Mouse (Mus musculus): ENCODE results near the gene Lrrk1.

Gene Lrrk1

DNA sequence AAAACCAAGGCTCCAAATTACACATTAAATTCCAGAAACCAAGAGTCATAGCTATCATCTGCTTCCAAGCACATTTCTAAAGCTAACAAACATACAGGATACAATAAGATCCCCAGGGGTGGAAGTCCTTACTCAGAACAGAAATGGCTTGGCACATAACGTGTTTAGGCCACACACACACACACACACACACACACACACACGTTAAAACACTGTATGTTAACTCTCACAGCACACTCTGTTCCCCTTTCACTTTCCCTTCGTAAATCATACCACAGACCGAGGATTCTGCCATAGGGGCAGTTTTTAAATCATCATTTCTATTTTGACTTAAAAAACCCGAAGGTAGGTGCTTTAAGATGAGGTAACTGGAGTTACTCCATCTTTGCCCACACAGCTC lies 3.9 kb downstream of the Lrrk1 start:
- no peak for DNase-seq (ENCODE audit: low read depth)

DNA sequence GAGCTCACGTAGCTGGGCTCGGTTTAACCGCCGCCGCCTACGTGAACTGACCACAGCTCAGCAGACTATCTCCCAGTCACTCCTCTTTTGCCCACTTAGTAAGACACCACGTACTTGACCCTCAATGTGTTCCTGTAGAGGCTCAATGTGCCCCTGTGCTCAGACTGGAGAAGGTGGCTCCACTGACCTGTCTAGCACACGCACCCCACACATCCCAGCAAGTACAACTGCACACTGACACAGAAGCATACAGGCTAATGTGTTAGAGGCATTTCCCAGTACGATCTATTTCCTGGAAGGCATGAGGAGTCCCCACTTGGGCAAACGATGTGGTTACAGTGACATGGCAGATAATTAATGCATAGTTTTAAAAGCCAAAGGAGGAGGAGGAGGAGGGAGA lies 11.6 kb downstream of the Lrrk1 start:
- no peak for DNase-seq (ENCODE audit: low read depth)

DNA sequence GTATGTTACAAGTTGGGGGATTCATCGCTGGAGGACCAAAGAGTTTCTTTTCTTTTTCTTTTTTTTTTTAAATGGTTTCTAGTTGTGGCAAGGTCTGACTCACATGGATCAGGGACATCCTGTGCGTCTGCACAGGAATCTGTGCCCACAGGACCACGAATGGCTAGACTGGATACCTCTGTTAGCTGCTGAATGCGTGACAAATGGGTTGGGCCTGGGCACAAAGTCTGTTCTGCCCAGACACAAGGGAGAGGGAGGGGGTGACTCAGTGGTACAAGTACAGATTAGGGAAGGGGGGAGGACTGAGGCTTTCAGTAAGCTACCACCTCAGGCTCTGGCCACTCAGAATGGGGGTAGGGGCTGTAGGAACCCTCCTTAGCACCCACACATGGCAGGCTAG lies 12.4 kb downstream of the Lrrk1 start:
- no peak for DNase-seq (ENCODE audit: low read depth)

DNA sequence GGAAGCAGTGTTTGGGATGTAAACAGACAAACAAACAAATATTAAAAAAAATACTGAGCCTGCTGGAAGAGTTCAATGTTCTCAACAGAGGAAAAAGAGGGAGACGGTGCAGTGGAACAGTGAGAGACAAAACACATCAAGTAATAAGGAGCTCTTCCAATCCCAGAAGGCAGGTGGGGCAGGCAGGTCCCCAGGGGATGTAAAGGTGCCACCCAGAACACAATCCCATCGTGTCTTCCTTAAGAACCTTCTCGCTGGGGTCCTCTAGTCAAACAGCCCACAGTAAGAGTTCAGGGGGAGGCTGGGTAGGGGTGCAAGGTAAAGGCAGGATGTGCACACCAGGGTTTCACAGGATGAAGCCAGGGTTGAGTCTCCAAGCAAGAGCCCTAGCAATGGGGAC lies 14.8 kb downstream of the Lrrk1 start:
- no peak for DNase-seq (ENCODE audit: low read depth)

DNA sequence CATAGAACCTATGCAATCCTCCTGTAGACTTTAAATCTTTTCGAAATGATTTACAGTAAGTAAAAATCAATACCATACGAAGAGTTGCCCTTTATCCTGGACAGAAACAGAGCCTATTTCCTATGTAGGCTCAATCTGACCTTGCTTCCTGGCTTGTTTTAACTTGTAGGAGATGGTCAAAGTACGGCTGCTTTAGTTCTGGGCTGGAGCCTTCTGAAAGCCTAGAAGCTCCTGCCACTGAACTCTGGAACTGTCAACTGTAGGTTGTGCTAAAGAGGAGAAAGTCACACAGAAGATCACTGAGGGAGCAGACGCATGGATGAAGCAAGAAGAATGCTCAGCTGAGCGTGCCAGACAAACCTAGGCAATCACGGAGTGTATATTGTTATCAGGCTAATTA lies 17.2 kb downstream of the Lrrk1 start:
- no peak for DNase-seq (ENCODE audit: low read depth)

DNA sequence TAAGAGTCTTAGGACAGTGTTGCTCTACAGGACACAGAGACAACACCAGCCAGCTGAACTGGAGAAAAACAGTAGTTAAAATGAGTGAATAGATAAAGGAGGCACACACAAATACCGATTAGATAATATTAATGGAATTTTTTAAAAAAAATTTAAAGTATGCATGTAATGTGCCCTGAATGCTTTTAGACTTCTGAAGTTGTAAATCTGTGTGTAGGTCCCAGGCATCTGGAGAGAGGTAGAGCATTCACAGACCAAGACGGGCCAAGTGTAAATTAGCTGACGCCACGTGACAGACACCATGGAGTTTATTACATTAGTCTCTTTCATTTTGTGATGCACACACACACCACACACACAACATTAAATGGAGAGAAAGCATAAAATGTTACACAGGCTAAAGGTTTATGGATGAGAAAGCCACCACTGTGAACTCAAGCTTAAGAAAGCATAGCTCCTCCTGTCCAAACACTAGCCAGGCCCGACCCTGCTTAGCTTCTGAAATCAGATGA lies 18.2 kb downstream of the Lrrk1 start:
- DNase-seq (ENCODE audit: low read depth): no peak

DNA sequence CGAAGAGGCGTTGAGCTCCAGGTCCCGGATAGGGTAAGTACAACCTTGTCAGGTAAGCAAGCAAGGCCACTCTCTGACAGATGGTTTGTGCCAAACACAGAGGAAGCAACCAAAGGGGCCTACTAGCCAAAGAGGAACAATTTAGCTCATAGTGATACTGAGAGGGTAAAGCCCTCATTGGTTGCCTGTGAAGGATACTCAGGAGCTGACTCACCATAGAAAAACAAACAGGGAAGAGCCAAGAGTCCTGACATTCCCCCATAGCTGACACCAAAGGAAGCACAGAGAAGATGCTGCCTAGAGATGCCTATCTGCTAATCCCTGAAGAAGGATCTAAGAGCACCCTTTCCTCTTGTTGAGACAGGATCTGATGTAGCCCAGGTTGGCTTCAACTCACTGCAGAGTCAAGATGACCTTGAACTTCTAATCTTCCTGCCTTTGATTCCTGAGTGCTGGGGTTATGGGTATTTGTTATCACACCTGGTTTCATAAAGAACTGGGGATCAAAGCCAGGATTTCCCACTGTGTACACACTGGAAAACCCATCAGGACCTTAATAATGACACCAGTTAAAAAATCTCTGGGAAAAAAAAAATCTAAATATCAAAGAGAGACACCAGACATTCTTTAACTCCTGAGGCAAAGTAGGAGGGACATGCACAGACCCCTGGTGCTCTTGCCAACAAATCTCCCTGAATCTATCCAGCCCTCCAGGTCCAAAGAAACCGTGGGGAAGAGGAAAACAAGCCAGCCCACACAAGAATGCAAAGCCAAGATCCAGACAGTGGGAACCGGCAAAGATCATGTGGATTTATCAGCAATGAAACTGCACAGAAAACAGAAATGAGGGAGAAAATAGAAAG lies 18.8 kb downstream of the Lrrk1 start:
- no peak for DNase-seq (ENCODE audit: low read depth)

DNA sequence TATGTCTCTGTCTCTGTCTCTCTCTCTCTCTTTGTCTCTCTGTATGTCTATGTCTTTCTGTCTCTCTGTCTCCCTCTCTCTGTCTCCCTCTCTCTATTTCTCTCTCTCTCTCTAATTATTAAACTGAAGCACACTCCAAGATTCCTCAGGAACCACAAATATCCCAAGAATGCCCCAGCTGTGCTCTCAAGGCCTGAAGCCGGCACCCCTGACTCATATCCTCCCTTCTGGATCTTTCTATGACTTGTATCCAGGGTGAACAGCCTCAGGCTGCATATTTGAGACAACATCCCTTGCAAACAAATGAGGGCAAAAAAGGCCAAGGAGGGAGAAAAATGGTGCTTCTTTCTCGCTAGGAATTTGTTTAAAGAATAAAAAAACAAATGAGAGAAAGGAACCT lies 22.2 kb downstream of the Lrrk1 start, which contains the start of gene Gm10974:
Gene Gm10974, plus strand, starts transcription at position 2 of the 400 bp plus-strand sequence.
- DNase-seq (ENCODE audit: low read depth): no peak

DNA sequence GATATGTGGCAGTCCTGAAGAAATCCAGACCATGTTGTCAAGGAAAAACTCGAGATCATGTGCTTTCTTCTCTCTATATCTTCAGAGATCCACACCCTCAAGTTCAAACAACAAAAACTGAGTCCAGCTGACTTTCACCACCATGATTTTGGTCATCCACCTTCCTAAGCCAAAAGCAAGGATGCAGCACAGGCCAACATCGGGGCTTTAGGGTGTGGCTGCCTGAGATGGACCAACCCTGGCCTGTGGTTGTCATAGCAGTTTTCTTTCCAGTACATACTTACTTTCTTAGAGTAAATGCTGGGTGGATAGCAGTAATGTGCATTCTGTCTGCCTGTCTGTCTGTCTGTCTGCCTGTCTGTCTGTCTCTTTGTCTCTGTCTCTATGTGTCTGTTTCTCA lies 22.7 kb downstream of the Lrrk1 start:
- DNase-seq (ENCODE audit: low read depth): no peak

DNA sequence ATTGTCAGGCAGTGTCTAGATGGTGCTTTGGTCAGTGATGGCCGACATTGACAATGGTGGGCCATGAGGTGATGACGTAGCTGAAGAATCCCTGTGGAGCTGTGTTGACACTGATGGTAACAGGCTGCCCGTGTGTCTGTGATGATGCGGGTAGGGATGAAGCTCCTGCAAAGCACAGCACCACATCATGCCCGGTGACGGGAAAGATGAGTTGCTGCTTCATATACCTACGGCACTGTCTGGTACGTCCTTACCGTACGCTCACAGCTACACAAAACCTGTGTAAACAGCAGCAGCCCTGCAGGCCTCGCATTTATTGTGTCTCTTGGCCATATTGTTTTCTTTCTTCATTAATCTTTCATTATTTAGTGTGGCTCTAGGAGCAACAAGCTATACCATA lies 23.7 kb downstream of the Lrrk1 start:
- DNase-seq (ENCODE audit: low read depth): no peak

DNA sequence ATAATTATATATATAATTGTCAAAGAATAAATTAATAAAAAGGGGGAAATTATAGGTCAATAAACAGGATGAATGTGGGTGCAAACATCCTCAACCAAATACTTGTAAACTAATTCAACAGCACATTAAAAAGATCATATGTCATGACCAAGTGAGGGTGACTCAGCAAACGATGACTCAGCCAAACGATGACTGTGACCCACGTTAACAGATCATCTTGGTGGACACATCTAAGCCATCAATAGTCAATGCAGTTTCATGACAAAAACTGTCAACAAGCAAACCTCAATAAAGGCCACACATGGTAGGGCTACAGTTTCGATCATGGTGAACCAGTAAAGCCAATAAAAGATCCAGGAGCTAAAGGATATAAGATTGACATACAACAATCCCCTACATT lies 29.1 kb downstream of the Lrrk1 start:
- no peak for DNase-seq (ENCODE audit: low read depth)

DNA sequence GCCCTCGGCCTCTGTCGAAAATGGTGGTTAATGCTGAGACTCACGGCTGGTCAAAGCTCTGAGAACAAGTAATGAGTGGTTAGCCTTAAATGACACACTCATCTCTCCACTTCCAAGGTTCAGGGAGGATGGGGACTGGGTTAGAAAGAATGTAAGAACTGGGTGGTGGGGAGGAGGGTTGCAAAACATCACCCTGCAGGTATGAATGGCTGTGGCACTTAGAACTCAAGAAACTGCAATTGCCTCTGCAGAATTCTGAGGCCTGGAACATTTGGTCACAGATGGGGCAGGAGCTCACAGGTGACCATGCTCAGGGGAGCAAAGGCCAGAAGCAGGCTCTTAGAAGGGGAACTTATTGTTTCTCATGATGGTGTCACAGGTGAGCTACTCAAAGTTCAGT lies 29.7 kb downstream of the Lrrk1 start:
- no peak for DNase-seq (ENCODE audit: low read depth)

DNA sequence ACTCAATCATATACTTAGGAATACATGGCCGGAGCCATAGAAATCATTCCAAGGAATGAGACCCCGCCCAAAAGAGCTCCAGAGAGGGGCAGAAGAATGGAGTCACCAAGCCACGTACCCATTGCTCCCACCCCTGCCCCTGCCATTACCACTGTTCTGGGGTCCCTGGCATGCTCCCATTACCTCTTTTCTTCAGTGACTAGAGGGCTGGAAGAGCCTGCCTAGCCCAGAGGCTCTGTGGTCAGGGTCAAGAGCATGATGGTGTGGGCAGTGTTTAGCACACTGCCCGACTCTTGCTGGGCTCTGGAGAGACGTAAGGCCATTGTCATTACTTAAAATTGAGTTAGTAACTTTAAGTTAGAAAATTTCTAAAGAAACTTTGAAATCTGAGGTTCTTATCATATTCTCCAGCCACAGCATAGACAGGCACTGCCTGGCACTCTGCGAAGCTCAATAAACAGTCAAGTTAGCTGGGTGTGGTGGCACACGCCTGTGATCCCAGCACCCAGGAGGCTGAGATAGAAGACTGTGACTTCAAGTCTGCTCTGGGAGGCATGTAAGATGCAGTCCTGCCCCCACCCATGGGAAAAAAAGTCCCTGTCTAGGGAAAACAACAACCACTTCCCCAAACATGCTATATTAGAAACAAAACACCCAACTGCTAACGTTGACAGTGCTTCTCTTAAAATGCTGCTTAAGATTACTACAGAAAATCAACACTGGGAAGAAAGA lies 32.2 kb downstream of the Lrrk1 start:
- no peak for DNase-seq (ENCODE audit: low read depth)

DNA sequence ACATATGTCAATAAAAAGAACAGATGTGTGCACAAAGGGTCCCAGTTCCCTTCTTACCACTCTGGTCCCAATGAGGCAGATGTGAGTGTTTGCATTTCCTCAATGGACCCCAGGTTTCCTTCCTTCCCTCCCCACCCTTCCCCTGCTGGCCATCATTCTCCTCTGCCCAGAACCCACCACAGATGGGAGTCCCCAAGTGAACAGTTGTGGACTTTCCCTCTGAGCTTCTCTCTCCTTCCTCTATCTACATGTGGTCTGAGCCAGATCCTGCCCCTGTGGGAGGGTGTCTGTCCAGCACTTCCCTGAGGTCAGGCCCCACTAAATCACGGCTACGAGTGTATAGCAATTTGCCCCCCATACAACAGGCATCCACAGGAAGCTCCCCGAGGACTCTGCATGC lies 33.2 kb downstream of the Lrrk1 start:
- DNase-seq (ENCODE audit: low read depth): no peak

DNA sequence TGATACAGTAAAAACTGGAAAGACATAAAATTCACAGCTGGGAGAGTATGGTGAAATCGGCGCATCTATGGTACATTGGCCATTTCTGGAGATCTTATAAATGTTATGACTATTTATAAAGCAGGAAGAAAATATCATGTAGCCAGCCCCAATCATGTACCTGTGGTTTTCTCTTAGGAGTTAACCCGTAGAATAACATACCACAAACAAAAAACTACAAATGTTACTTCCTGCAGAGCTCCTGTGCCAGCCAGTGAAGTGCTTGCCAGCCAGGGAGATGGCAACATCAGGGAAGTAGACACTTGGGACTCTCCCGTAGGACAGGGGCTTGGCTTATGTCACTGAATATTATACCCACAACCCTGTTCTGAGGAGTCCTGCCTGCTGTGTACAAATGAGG lies 37.1 kb downstream of the Lrrk1 start:
- DNase-seq (ENCODE audit: low read depth): no peak

DNA sequence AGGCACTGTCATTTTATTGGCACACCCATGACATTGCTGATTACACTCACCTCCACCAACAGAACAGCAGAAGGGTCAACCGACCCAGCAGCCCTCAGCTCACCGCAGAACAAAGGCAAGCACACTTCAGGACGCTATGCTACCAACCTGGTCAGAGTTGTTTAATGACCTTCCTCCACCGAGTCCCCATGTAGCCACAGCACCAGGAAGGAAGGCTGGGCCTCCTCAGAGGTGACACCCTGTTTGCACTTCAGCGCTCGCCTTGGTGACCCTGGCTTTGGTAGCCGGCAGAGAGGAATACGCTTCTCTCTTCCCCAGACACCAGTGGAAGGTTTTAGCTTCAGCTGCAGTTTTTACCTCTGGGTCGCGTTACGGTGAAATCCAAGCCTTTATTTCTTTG lies 38.5 kb downstream of the Lrrk1 start:
- DNase-seq (ENCODE audit: low read depth): no peak

DNA sequence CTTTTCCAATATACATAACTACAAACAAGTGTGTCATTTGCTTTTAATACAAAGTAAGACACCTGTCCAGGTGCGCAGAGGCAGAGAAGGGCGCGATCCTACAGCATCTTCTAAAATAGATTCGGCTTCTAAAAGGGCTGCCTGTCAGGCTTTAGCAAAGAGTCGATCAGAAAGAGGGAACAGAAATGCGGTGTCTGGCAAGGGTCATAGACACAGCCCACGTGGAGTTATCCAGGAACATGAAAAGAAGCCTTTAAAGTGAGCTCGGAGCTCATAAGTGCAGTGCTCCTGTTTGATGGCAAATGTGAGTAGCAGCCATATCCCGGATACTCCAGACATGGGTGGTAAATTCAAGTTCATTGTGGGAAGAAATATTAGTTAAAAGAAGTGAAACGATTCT lies 39.6 kb downstream of the Lrrk1 start:
- DNase-seq (ENCODE audit: low read depth): no peak

DNA sequence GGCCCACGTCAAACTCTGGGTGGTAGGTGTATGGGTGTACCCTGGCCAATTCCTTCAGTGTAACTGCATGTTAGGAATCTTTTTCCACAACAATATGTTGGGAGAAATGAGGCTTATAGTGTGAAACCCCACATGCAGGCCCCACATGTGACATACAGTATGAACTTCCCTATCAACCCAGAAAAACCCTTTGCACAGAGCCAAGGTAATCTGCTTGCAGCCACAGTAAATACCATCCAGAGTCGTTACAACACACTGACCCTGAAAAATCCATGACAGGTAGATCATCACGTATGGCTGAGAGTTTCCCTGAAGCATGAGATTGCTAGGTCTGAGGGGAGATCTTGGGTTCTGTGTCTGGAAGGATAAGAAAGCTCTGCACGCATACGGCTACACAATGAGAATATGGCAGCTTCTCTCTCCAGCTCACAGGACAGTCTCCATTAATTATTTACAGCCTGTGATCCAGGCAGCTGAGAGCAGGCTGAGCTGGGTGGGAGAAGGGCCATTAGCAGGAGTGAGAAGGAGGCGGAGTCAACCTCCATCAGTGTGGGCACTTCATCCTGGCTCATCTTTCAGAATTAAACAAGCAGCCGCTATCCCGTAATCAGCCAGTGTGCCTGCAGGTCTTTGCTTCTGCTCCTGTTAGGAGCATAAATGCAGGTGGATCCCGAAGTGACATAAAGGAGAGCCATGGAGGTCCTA lies 41.0 kb downstream of the Lrrk1 start:
- DNase-seq (ENCODE audit: low read depth): no peak

DNA sequence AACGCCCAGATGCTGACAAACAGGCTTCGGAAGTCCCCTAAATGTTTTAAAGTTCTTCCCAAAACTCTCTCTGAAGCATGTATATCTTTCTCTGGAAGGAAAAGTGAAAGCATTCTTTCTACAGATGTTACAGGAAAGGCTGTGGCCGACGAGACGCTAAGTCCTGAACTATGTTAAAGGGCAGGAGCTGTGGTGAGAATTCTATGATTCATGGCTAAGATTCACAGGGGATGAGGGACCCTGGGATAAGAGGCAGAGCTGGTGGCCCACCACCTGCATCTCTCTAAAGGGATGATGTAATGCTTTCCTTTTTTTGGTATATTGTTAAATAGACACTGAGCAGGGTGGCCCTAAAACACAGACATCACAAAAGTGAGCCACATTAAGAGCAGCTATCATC lies 44.8 kb downstream of the Lrrk1 start:
- DNase-seq (ENCODE audit: low read depth): no peak

DNA sequence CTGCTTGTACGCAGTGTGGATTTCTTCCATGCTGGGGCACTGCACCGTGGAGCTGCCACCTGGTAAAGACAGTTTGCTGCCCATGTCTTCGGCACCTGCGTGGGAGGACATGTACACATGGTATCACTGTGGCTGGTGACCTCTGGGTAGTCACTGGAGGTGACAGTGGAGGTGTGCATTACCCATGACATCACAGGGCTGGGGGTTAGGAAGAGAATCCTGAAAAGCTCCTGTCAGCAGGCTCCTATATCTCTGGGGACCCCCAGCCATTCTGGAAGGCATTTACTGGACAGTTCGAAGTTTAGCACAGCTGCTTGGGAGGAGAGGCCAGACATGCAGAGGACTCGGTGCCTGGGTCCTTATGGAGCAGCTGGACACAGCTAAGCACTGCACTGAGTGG lies 45.3 kb downstream of the Lrrk1 start:
- DNase-seq (ENCODE audit: low read depth): no peak

DNA sequence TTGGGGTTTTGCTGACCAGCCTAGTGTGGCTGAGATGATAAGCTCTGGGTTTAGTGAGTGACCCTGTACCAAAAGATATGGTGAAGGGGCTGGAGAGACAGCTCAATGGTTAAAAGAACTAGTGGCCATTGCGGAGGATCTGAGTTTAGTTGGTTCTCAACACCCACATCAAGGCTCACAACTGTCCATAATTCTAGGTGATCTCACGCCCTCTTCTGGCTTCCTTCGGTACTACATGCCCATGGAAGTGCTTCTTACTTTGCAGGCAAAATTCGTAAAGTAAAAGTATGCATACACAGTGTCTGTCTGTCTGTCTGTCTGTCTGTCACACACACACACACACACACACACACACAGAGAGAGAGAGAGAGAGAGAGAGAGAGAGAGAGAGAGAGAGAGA lies 45.8 kb downstream of the Lrrk1 start:
- peak; percentile 21 for DNase-seq (ENCODE audit: low read depth)

DNA sequence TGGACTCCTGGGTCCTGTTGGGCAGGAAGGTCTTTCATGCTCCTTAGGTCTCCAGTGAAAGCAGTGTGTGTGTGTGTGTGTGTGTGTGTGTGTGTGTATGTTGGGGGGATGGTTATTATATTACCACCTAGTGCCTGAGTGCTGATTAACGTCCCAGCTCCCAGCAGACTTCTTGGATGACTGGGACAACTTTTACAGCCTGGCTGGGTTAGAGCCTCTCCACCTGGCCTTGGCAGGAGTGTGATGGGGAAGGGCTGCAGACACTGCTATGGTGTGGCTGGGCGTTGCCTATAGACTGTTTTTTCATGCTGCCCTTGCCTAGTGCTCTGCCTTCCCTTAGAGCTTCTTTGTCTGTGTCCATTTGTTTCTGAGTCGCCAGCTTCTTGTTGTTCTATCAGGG lies 48.1 kb downstream of the Lrrk1 start:
- no peak for DNase-seq (ENCODE audit: low read depth)

DNA sequence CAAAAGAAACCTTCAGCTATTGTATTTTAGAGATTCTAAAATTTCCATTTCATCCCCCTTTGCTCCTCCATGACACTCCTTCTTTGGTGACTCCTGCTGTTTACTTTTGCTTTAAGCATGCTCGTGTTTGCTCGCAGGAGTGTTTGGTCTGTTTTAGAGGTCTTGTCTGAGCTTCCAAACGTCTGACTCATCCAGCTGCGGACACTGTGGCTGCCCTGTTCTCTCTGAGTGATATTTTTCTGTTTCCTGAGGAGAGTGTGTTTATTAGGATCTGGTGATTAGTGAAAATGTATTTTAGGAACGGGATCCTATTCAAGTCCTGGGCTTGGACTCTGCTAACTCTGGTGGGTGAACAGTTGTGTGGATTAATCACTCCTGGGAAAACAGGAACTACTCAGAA lies 48.5 kb downstream of the Lrrk1 start:
- DNase-seq (ENCODE audit: low read depth): no peak
